Mouse (Mus musculus) granulocyte monocyte progenitor cell, adult 5-6 weeks (primary cell): ENCODE data around the gene Wwox. TPM values are rescaled to one million over a fixed set of nuclear protein-coding genes. Genes with fewer than 3 reads are reported as not detected.

Source experiments
- ATAC-seq: replicated peaks from 2 replicates; pipeline ENCODE4 v1.8.0; 2016; ENCODE audit warnings: mild to moderate bottlenecking, moderate TSS enrichment, inconsistent platforms; ENCODE audit not compliant: poor library complexity, severe bottlenecking
- total RNA-seq, 2 experiments: library from RNA; stranded (forward) in 1 of 2; stranded (reverse) in 1 of 2; fragments of 200-712, 200-1000 nt in 1 of 2; fragments of >200 nt in 1 of 2; fragmentation: Nextera tagmentation in 1 of 2; gene quantifications; 2 replicates each; pipeline ENCODE4 v1.2.3; 2014 to 2017

The Wwox gene
- total RNA-seq, 2 experiments from 2014 or later = 13.6 to 25.5 TPM

- no peak for ATAC-seq
Measured at GRCm38 (mm10) chr8:114932071-114932630, 492.7 kb downstream of the Wwox start.

- ATAC-seq = no peak
Measured at GRCm38 (mm10) chr8:114933248-114933647, 493.8 kb downstream of the Wwox start.

GRCm38 (mm10) chr8:114936887-114937286, 497.4 kb downstream of the Wwox start:
- no peak for ATAC-seq

- ATAC-seq = no peak
Measured at GRCm38 (mm10) chr8:114939338-114939737, 499.9 kb downstream of the Wwox start.

GRCm38 (mm10) chr8:114941096-114941495, 501.6 kb downstream of the Wwox start:
- no peak for ATAC-seq

- ATAC-seq = no peak
Measured at GRCm38 (mm10) chr8:114941644-114942043, 502.2 kb downstream of the Wwox start.

- ATAC-seq = no peak
Measured at GRCm38 (mm10) chr8:114947921-114948320, 508.5 kb downstream of the Wwox start.

GRCm38 (mm10) chr8:114956377-114957168, 517.1 kb downstream of the Wwox start:
- no peak for ATAC-seq

GRCm38 (mm10) chr8:114958437-114959107, 519.1 kb downstream of the Wwox start:
- ATAC-seq = no peak

GRCm38 (mm10) chr8:114959406-114959805, 520.0 kb downstream of the Wwox start:
- ATAC-seq = no peak

- no peak for ATAC-seq
Measured at GRCm38 (mm10) chr8:114962494-114962893, 523.0 kb downstream of the Wwox start.

- no peak for ATAC-seq
Measured at GRCm38 (mm10) chr8:114963282-114963681, 523.8 kb downstream of the Wwox start.

- no peak for ATAC-seq
Measured at GRCm38 (mm10) chr8:114964206-114964605, 524.8 kb downstream of the Wwox start.

- ATAC-seq = no peak
Measured at GRCm38 (mm10) chr8:114968842-114969241, 529.4 kb downstream of the Wwox start.

- peak; percentile 96 for ATAC-seq
Measured at GRCm38 (mm10) chr8:114971378-114971777, 531.9 kb downstream of the Wwox start.

GRCm38 (mm10) chr8:114973002-114973461, 533.6 kb downstream of the Wwox start:
- no peak for ATAC-seq

- ATAC-seq = no peak
Measured at GRCm38 (mm10) chr8:114974336-114974950, 535.0 kb downstream of the Wwox start.

- no peak for ATAC-seq
Measured at GRCm38 (mm10) chr8:114977746-114978145, 538.3 kb downstream of the Wwox start.

- no peak for ATAC-seq
Measured at GRCm38 (mm10) chr8:114978206-114978960, 538.9 kb downstream of the Wwox start.

- ATAC-seq = no peak
Measured at GRCm38 (mm10) chr8:114979671-114980070, 540.2 kb downstream of the Wwox start.
